Mouse (Mus musculus) myocyte (in vitro differentiated cells): ENCODE measurements at regions not wholly inside any gene's neighbourhood (a gene's known extent, or its start where the extent isn't known, plus 50 kb on each side); places are given as distances from the start of the nearest gene placed in this dataset.

Source experiments
- CEBPB ChIP-seq: IDR thresholded peaks from 2 replicates; pipeline ENCODE4 v1.6.1; 2011; ENCODE audit warnings: mild to moderate bottlenecking, moderate library complexity; ENCODE audit not compliant: poor library complexity, insufficient read depth, severe bottlenecking
- E2F4 ChIP-seq: IDR thresholded peaks from one replicate; pipeline ENCODE4 v1.6.1; 2011; ENCODE audit warnings: mild to moderate bottlenecking, control low read depth, moderate library complexity; ENCODE audit not compliant: insufficient read depth
- MAX ChIP-seq: IDR thresholded peaks from one replicate; pipeline ENCODE4 v1.6.1; 2011; ENCODE audit warnings: low read depth, mild to moderate bottlenecking, control low read depth
- MYOG ChIP-seq, 3 experiments: IDR thresholded peaks; one replicate each; pipeline ENCODE4 v1.6.1; 2011; ENCODE audit warnings: control low read depth in 2 of 3, low read depth in 2 of 3, mild to moderate bottlenecking in 2 of 3; ENCODE audit not compliant: insufficient read length in 2 of 3, control insufficient read depth in 1 of 3, insufficient read depth in 1 of 3
- POLR2A ChIP-seq: IDR thresholded peaks from one replicate; pipeline ENCODE4 v1.6.1; 2011; ENCODE audit warnings: low read depth, mild to moderate bottlenecking, control low read depth, moderate library complexity; ENCODE audit not compliant: insufficient read length
- POLR2AphosphoS2 ChIP-seq: IDR thresholded peaks from one replicate; pipeline ENCODE4 v1.6.1; 2011; ENCODE audit warnings: low read depth, control low read depth; ENCODE audit not compliant: insufficient read length
- REST ChIP-seq: IDR thresholded peaks from one replicate; pipeline ENCODE4 v1.6.1; 2011; ENCODE audit warnings: mild to moderate bottlenecking, control low read depth, moderate library complexity; ENCODE audit not compliant: insufficient read depth, insufficient read length
- TCF12 ChIP-seq: IDR thresholded peaks from one replicate; pipeline ENCODE4 v1.6.1; 2011; ENCODE audit warnings: mild to moderate bottlenecking, control low read depth; ENCODE audit not compliant: poor library complexity, insufficient read depth, severe bottlenecking
- TCF3 ChIP-seq: IDR thresholded peaks from one replicate; pipeline ENCODE4 v1.6.1; 2011; ENCODE audit warnings: low read depth, control low read depth; ENCODE audit not compliant: insufficient read length
- USF1 ChIP-seq: IDR thresholded peaks from one replicate; pipeline ENCODE4 v1.6.1; 2011; ENCODE audit warnings: low read depth, mild to moderate bottlenecking, control low read depth, moderate library complexity

DNA sequence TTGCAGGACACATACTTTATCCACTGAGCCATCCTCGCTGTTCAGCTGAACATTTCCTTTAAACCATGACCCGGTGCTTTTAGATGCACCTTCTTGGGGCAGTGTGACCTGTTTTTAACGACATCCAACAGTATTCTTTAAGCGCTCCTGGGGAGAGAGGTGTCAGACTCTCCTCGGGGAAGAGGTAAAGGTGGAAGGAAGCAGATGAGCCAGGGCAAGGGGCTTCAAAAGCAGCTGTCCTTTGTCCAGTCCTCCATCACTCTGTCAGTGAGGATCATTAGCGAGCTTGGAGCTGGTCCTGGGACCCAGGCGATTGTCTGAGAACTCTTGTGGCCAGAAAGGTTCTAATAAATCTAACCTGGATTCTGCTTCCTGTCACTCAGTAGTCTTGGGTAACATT is 72.4 kb upstream of the Lrig1 start:
- TF ChIP-seq POLR2AphosphoS2: no peak
- TF ChIP-seq E2F4: no peak
- no peak for TF ChIP-seq POLR2A
- no peak for TF ChIP-seq MYOG (IDR thresholded peaks at IDR 0.05; ENCODE audit: control insufficient read depth in 1 of 3, insufficient read depth in 1 of 3, insufficient read length in 2 of 3, low read depth in 2 of 3)
- TF ChIP-seq USF1: no peak
- no peak for TF ChIP-seq REST
- no peak for TF ChIP-seq CEBPB
- TF ChIP-seq TCF12: no peak
- no peak for TF ChIP-seq TCF3
- no peak for TF ChIP-seq MAX
